Mouse (Mus musculus) limb, embryonic 10.5 days (tissue): ENCODE data around the gene Usp35. TPM values are rescaled to one million over a fixed set of nuclear protein-coding genes. Genes with fewer than 3 reads are reported as not detected.
A peak's percentile ranks its signal among the peaks of the same experiment; 100 is the strongest.

ENCODE experiments used
- DNase-seq: peaks from one replicate; pipeline ENCODE4 v3.0.0-alpha.2; 2017; ENCODE audit warnings: low spot score
- H3K27ac ChIP-seq: fragments of 300-500 bp; sonication (generic); 2 replicates; pipeline ENCODE4 v1.5.1; 2016; ENCODE audit warnings: mild to moderate bottlenecking
- H3K27me3 ChIP-seq: fragments of 300-500 bp; sonication (generic); 2 replicates; pipeline ENCODE4 v1.6.1; 2016; ENCODE audit warnings: low read depth, mild to moderate bottlenecking; ENCODE audit not compliant: poor library complexity, severe bottlenecking
- H3K36me3 ChIP-seq: fragments of 300-500 bp; sonication (generic); 2 replicates; pipeline ENCODE4 v1.6.1; 2016; ENCODE audit warnings: mild to moderate bottlenecking, moderate library complexity
- H3K4me1 ChIP-seq: fragments of 300-500 bp; sonication (generic); 2 replicates; pipeline ENCODE4 v1.6.1; 2016
- H3K4me3 ChIP-seq: fragments of 300-500 bp; sonication (generic); 2 replicates; pipeline ENCODE4 v1.5.1; 2016; ENCODE audit warnings: mild to moderate bottlenecking, moderate library complexity
- H3K9me3 ChIP-seq: fragments of 300-500 bp; sonication (generic); replicated peaks from 2 replicates; pipeline ENCODE4 v1.6.1; 2016; ENCODE audit warnings: mild to moderate bottlenecking
- WGBS: fragments of 180-500 bp; shearing (Covaris S2); methylation state at CpG from one replicate; pipeline ENCODE4 v1.1.7; 2016; 5-methylcytosine and 5-hydroxymethylcytosine counted together
- polyA plus RNA-seq: library from polyadenylated mRNA; unstranded; fragments of >200 nt; fragmentation: Nextera tagmentation; extraction: Ambion mirVana; gene quantifications from 2 replicates; pipeline ENCODE4 v1.2.1, GENCODE M21; 2016

Gene Usp35
- polyA plus RNA-seq, 1 experiment from 2014 or later = 2.0 TPM

DNA sequence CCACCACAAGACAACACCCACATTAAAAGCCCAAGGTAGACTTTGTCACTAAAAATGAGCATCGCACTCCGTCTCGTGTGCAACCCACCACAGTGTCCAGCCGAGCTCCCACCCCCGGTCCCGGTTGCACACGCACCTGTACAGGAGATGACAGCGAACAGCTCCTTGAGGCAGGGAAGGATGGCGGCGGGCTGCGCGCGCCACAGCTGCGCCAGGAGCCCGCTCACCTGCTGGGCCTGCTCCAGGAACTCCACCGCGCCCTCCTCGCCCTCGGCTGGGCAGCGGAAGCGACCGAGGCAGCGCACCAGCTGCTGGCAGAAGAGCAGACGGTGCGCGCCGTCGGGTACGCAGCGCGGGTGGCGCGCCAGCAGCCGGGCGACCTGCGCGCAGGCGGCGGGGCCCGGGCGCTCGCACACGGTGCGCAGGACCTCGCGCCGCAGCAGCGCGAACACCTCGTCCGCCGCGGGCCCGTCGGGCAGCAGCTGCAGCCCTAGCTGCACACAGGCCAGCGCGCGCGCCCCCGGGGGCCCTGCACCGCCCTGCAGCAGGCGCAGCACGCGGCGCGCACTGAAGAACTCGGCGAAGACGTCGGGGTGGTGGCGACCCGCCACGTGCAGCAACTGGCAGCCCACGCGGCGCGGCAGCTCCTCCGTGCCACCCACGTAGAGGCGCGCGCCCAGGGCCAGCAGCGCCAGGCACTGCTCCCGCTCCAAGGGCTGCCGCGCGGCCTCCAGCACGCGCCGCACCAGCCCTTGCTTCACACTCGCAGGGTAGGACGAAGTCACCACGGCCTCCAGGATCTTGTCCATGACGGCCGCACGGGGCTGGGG is 6.4 kb downstream of the Usp35 start:
- Histone ChIP-seq H3K27me3 (peaks cover 52% of the 10 kb centered on the region), H3K9me3 (no peaks in the 10 kb centered on the region), H3K36me3 (no peaks in the 10 kb centered on the region), H3K27ac (peak overlapping the region; percentile 46; the same call in 1 of the 2 replicates), H3K4me3 (peak overlapping the region; percentile 50), H3K4me1 (peaks cover 11% of the 10 kb centered on the region)
- WGBS = 12% methylated on average over 96 of the region's 96 CpGs
- peak; percentile 50 for DNase-seq

DNA sequence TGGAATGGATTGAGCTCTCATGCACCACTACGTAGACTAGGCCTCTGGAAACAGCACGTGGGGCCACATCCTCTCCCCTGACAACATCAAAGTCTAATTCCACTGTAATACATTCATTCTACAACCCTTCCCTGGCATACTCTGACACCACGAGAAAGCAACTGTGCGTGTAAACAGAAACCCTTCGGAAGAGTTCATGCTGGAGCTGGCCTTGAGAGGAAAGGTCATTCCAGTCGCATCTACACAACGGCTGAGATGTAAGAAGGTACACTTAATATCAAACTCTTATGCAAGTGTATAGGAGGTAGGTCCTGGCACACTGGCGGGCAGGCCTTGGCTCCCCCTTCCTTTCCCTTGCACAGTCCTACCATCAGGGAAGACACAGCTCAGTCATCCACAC is 7.5 kb downstream of the Usp35 start:
- no peak for DNase-seq
- no peak overlapping the region for H3K4me3 ChIP-seq
- H3K27ac ChIP-seq = no peak overlapping the region
- no peaks in the 10 kb centered on the region for H3K9me3 ChIP-seq
- 0 out of 2 replicates have a peak, but pooled peaks cover 3% of the 10 kb centered on the region for H3K36me3 ChIP-seq
- 91% methylated on average over 8 of the region's 8 CpGs for WGBS
- peaks cover 51% of the 10 kb centered on the region for H3K27me3 ChIP-seq
- H3K4me1 ChIP-seq = peaks cover 11% of the 10 kb centered on the region

DNA sequence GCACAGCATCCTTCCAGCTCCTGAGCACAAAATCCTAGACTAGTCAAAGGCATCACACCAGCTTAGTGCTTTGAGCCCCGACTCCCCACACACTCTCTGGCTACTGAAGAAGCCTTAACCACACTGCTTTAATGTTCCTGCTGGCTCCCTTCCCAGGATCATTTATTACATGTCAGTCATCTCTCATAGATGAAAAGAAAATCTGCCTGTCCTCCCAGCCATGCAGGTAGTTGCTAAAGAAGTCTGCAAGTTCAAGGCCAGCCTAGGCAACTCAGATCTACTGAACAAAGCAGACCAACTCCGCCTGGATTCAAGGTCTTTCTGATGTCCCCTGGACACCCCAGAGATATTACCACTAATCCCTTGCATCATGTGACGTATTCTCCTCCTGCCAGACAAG is 14.1 kb downstream of the Usp35 start:
- no peak overlapping the region for H3K4me3 ChIP-seq
- no peak overlapping the region for H3K27ac ChIP-seq
- 0 out of 2 replicates have a peak, but pooled peaks cover 3% of the 10 kb centered on the region for H3K36me3 ChIP-seq
- DNase-seq = no peak
- H3K27me3 ChIP-seq = no peaks in the 10 kb centered on the region
- no peaks in the 10 kb centered on the region for H3K9me3 ChIP-seq
- 89% methylated on average over 3 of the region's 3 CpGs for WGBS
- H3K4me1 ChIP-seq = peaks cover 2% of the 10 kb centered on the region; the same call in 1 of the 2 replicates

DNA sequence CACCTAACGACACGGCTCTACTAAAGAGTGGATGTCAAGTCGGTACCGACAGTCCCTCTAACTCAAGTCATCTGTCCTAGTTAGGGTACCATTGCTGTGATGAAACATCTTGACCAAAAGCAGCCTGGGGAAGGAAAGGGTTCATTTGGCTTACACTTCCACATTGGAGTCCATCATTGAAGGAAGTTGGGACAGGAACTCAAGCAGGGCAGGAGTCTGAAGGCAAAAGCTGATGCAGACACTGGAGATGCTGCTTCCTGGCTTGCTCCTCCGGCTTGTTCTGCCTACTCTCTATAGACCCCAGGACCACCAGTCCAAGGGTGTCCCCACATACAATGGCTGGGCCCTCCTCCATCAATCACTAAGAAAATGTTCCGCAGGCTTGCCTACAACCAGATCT is 16.2 kb downstream of the Usp35 start:
- Histone ChIP-seq H3K4me3 (no peak overlapping the region), H3K27me3 (no peaks in the 10 kb centered on the region), H3K27ac (no peak overlapping the region), H3K4me1 (no peaks in the 10 kb centered on the region), H3K9me3 (no peaks in the 10 kb centered on the region), H3K36me3 (peaks cover 18% of the 10 kb centered on the region)
- WGBS = 87% methylated on average over 6 of the region's 6 CpGs
- no peak for DNase-seq

DNA sequence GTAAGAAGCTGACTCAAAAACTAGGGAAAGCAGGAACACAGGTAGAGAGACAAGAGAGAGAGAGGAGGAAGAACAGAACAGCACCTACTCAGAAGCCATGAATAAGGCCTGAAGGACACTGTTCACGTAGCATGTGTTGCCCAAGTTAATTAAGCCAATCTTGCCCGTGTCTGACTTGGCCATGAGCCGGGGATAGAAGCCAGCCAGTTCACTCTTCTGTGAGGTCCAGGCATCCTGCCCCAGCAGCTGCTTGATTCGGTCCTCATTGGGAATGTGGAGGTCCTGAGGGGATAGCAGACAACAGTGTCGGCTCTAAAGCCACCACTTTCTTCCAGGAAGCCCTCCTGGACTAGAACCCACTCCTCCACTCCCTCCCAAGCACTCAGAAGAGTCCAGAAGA is 17.2 kb downstream of the Usp35 start:
- peaks cover 23% of the 10 kb centered on the region for H3K36me3 ChIP-seq
- H3K4me1 ChIP-seq = no peaks in the 10 kb centered on the region
- H3K27ac ChIP-seq = no peak overlapping the region
- H3K27me3 ChIP-seq = no peaks in the 10 kb centered on the region
- H3K4me3 ChIP-seq = no peak overlapping the region
- 92% methylated on average over 5 of the region's 5 CpGs for WGBS
- no peak for DNase-seq
- no peaks in the 10 kb centered on the region for H3K9me3 ChIP-seq

DNA sequence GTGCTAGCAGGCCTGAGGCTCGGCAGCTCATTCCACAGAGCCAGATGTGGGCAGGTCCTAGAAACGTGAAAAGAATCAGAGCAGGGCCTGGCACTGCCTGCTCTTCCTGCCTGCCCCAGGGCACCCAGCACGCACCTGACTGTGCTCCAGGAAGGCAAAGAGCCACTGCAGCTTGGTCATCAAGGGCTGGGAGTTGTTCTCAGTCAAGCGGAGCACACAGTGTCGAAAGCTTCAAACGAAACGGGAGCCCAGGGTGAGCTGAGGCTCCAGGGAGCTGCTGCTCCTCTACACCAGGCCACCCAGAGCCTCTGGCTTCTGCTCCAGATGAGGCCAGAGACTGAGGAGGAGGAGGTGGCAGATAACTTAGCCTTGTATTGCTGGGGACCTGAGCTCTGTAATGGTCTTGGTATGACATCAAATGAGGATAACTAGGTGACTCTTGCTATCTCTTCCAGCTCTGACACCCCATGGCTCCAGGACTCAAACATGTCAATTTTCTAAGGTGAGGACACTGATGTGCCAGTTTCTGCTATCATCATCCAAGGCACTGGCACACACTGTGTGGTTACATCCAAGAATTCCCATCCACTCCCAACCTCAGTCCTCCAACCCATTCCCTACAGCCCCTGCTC is 18.3 kb downstream of the Usp35 start:
- no peaks in the 10 kb centered on the region for H3K9me3 ChIP-seq
- no peak overlapping the region for H3K4me3 ChIP-seq
- no peaks in the 10 kb centered on the region for H3K4me1 ChIP-seq
- no peak overlapping the region for H3K27ac ChIP-seq
- H3K27me3 ChIP-seq = no peaks in the 10 kb centered on the region
- H3K36me3 ChIP-seq = peaks cover 27% of the 10 kb centered on the region
- WGBS = 79% methylated on average over 7 of the region's 7 CpGs
- DNase-seq = no peak

DNA sequence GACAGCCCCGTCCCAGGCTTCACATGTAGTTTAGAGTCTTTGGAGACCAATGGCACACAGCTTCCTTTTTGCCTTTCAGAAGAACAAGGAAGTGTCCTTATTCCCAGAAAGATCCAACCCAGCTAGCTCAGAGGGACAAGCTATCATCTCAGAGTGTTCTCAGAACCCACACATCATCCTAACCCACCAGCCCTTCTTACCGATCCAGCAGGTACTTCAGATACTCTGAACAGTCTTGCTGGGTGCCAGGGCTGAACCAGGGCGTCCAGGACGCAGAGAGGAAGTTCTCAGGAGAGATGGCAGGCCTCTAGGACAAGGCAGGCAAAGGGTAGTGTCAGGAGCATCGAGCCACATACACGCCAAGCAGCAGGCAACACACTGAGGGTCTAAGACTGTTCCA is 19.0 kb downstream of the Usp35 start:
- H3K4me1 ChIP-seq = no peaks in the 10 kb centered on the region
- no peak overlapping the region for H3K27ac ChIP-seq
- H3K27me3 ChIP-seq = no peaks in the 10 kb centered on the region
- H3K4me3 ChIP-seq = no peak overlapping the region
- no peaks in the 10 kb centered on the region for H3K9me3 ChIP-seq
- 90% methylated on average over 6 of the region's 6 CpGs for WGBS
- H3K36me3 ChIP-seq = peaks cover 31% of the 10 kb centered on the region
- no peak for DNase-seq

DNA sequence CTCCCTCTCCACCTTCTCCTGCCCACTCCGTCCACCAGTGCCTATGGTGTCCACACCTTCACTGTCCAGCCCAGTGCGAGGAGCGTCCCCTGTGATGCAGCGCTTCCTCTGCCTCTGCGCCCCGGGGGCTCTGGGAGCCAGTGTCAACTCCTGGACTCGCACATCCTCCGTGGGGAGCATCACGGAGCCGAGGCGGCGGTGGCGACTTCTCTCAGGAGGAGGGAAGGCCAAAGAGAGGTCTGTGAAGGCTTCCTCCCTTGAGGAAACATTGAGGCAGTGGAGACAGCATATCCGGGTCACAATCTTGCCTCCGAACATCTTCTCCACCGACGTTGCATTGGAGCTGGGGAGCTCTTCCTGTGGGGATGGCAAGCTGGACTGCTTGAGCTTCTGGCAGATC is 19.6 kb downstream of the Usp35 start:
- no peak for DNase-seq
- Histone ChIP-seq H3K27ac (no peak overlapping the region), H3K27me3 (no peaks in the 10 kb centered on the region), H3K4me3 (no peak overlapping the region), H3K36me3 (peaks cover 31% of the 10 kb centered on the region), H3K4me1 (no peaks in the 10 kb centered on the region), H3K9me3 (no peaks in the 10 kb centered on the region)
- WGBS = 94% methylated on average over 17 of the region's 17 CpGs

DNA sequence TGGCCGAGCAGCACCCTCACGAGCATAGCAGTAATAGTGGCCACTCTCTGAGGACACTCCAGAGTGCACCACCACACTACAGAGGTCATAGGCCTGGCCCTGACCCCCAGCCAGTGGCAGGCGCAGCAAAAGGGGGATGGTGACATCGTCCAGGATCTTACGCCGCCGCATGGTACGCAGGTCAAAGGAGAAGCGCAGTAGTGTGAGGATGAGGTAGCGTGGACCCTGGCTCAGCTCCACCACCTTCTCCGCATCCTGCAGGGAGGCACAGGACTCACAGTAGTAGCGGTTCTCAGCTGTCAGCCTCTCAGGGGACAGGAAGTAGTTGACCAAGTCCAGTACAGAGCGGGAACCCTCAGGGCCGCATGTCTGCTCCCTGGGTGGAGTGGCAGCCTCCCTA is 20.2 kb downstream of the Usp35 start:
- H3K27me3 ChIP-seq = no peaks in the 10 kb centered on the region
- DNase-seq = no peak
- H3K36me3 ChIP-seq = peaks cover 31% of the 10 kb centered on the region
- 89% methylated on average over 14 of the region's 14 CpGs for WGBS
- H3K27ac ChIP-seq = no peak overlapping the region
- H3K9me3 ChIP-seq = no peaks in the 10 kb centered on the region
- H3K4me3 ChIP-seq = no peak overlapping the region
- no peaks in the 10 kb centered on the region for H3K4me1 ChIP-seq

DNA sequence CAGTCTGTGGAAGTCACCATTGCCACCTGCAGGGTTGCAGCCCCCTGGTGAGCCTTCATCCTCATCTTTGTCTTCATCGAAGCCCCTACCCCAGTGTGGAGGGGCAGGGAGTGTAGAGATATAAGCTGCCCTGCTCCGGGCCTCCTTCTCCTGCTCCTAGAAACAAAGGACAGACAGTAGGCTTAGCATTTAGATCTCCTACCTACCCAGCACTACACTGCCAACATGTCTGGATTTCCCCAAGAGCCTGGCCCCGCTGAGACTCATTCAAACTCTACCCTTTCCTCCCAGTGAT is 21.5 kb downstream of the Usp35 start:
- no peak for DNase-seq
- Histone ChIP-seq H3K9me3 (no peaks in the 10 kb centered on the region), H3K36me3 (peaks cover 35% of the 10 kb centered on the region), H3K4me3 (no peak overlapping the region), H3K27ac (no peak overlapping the region), H3K27me3 (no peaks in the 10 kb centered on the region), H3K4me1 (no peaks in the 10 kb centered on the region)
- WGBS = 86% methylated on average over 3 of the region's 3 CpGs

DNA sequence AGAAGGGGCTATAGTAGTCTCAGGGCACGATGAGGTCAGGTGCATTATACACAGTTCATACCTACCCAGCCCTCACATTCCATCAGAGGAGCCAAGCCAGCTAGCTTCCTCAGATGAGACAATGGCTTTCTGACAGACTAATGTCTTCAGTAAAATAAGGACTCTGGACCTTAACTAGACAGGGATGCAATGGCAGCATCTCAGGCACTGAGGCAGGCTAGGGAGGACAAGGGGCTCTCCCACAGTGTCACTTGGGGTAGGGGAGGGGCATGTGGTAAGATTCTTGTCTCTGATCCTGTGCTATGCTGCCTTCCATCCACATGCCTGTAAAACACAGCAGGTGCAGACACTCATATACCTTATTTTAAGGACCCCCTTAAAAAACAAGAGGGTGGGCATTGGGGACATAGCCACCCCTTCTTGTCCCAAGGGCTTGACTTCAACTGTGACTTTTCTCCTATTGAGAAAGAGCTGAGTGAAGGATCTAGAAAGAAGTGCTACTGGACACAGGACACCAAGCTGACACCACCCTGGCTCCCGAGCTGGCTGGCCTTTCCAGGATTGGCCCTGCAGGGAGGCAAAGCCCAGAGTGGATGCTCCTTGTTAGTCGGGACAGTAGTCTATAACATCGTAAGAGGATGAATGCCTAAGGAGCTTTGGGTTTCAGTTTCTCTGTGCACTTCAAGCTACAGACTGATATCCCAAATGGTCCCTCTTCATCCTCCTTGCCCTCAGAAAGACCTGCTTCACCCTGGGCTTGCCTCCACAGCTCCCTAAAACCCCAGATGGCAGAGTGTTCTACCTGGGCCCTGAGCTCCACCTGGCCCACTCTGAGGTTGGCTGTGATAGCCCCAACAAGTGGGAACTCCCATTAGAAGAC is 22.1 kb downstream of the Usp35 start:
- 90% methylated on average over 4 of the region's 4 CpGs for WGBS
- H3K9me3 ChIP-seq = no peaks in the 10 kb centered on the region
- peaks cover 38% of the 10 kb centered on the region for H3K36me3 ChIP-seq
- no peak for DNase-seq
- no peaks in the 10 kb centered on the region for H3K4me1 ChIP-seq
- no peaks in the 10 kb centered on the region for H3K27me3 ChIP-seq
- H3K4me3 ChIP-seq = no peak overlapping the region
- no peak overlapping the region for H3K27ac ChIP-seq

DNA sequence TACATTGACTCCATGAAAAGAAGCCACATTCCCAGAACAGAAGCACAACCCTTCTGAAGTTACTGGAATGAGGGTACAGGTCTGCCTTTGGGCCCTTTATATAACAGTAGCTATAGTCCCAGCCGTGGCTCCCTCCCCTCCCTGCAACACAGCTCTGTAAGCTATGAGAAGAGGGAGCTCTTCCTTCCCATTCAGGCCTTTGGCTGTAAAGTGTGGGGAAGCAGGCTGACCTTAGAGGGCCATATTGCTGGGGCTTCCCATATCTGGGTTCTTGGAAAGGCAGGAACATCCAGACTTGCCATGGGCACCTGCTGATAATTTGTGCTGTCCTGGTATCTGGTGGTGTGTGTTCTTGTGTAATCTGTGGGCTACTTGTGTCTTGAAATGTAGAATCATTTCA is 24.3 kb downstream of the Usp35 start:
- H3K36me3 ChIP-seq = peaks cover 39% of the 10 kb centered on the region
- H3K9me3 ChIP-seq = no peaks in the 10 kb centered on the region
- 72% methylated on average over 1 of the region's 1 CpGs for WGBS
- H3K4me1 ChIP-seq = no peaks in the 10 kb centered on the region
- H3K4me3 ChIP-seq = no peak overlapping the region
- H3K27me3 ChIP-seq = no peaks in the 10 kb centered on the region
- H3K27ac ChIP-seq = no peak overlapping the region
- peak; percentile 15 for DNase-seq

DNA sequence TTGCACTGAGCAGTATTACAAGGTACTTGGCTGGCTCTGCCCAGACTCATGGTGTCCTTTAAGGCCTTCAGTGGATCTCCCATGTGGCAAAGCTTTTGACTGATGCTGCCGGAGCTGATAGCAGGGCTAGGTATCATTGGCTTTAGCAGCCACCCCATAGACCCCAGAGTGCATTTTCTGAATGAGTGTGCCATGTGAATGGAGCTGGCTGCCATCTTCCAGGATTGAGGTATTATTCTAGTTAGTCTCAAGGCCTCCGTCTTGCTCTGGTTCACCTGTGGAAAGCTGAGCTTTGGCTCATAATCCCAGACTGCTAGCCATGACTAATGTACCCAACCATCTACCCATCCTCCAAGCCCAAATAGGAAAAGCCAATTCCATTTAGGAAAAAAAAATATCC is 25.0 kb downstream of the Usp35 start:
- H3K4me3 ChIP-seq = no peak overlapping the region
- WGBS = 95% methylated on average over 2 of the region's 2 CpGs
- peaks cover 36% of the 10 kb centered on the region for H3K36me3 ChIP-seq
- no peaks in the 10 kb centered on the region for H3K9me3 ChIP-seq
- H3K4me1 ChIP-seq = no peaks in the 10 kb centered on the region
- no peaks in the 10 kb centered on the region for H3K27me3 ChIP-seq
- no peak overlapping the region for H3K27ac ChIP-seq
- DNase-seq = no peak
